Mouse (Mus musculus): ENCODE measurements around the gene Pphln1. TPM values are rescaled to one million over a fixed set of nuclear protein-coding genes. Genes with fewer than 3 reads are reported as not detected.
"Not testable (repeated sequence)": the region's sequence is repeated elsewhere in the genome, so short reads cannot be mapped to it uniquely, and the experiment has no call there.

Pphln1 gene
- total RNA-seq (2022), result 10 to 100 TPM; 34.3 to 49.4 (median 43.9) TPM

DNA sequence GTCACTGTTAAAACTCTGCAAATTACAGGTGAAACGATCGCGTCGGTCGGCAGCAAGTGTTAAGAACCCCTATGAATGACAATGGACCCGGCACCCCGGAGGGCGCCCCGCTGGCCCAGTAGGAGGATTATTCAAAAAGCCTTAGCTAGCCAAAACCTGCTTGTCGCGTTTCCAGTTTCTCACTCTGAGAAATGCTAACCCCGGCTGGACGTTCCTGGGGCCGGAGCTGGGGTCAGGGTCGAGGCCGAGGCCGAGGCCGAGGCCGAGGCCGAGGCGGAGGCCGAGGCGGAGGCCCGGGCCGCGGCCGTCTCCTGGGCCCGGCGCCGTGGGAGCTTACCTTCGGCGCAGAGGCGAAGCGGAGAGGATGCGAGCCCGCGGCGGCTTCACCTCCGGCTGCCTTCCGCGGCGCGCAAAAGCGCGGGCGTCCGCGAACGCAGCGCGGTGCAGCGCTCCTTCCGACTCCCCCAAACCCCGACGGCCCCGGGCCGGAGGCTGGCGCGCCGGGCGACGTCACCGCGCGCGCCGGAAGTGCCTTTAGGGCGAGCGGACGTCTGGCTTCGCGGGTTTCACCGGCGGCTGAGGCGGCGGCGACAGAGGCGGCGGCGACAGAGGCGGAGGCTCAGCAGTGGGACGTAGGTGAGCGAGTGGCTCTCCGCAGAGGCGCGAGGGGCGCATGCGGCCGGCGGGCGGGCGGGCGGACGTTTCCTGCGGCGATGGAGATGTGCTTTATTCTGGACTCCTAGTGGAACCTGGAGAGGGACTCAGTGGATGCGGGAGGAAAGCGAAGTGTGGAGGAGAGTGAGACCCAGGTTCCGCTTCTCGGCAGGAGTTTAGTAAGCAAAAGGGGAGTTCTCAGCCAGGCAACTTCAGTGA is at the start of gene Pphln1, which contains the start of gene Zcrb1:
TSS of gene Pphln1 (plus strand) at position 525 of the 873 bp plus-strand sequence.
TSS of gene Zcrb1 (minus strand) at position 509 of the 873 bp plus-strand sequence.
- DNase-seq (ENCODE audit: low spot score in 2 of 2), result peak; percentile 53 to 72

- no peak for DNase-seq (ENCODE audit: low spot score in 2 of 2)
Observed at GRCm38 (mm10) chr15:93358346-93359095, 39.6 kb upstream of the Pphln1 start.

DNA sequence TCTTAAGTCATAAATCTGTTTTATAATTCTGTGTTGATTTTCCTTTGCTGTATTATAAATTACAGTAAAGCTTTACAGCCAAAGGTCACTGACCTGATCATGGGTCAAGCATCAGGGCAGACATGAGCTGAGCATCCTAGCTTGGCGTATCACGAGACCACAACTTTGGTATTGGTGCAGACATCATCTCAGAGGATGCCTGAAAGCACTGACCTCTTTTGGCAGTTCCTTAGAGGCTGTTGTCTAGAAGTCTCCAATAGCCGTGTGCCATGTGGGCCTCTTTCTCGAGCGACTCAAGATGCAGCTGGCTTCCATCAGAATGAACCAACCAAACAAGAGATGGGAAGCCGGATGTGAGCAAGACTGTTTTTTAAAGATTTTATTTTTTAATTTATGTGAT is 32.6 kb upstream of the Pphln1 start:
- DNase-seq (ENCODE audit: low spot score in 2 of 2), result no peak

DNA sequence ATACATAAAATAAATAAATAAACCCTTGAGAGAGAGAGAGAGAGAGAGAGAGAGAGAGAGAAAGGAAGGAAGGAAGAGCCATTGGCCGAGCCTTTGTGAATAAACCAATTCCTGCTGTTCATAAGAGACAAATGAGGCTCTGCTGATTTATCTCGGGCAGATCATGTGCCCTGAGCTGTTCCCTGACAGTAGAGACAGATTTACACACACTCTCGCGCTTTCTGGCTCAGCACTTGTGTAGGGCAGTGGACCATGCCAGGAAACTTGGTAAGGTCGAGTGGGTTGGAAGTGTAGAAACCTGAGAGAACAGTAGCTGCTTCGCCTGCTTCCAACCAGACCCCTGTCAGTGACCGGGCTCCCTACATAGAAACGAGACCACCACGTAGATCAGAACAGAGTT is 29.6 kb upstream of the Pphln1 start:
- DNase-seq (ENCODE audit: low spot score in 2 of 2), result no peak

DNA sequence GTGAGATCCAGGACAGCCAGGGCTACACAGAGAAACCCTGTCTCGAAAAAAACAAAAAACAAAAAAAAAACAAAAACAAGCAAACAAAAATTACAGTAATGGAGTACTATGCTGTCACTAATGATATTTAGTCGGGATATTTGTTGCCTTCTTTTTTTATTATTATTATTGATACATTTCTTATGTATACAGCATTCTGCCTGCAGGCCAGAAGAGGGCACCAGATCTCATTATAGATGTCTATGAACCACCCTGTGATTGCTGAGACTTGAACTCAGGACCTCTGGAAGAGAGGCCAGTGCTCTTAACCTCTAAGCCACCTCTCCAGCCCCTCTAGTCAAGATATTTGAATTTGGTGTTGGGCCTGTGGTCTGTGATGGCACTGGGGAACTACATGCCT is 26.3 kb upstream of the Pphln1 start:
- no peak for DNase-seq (ENCODE audit: low spot score in 2 of 2)

DNA sequence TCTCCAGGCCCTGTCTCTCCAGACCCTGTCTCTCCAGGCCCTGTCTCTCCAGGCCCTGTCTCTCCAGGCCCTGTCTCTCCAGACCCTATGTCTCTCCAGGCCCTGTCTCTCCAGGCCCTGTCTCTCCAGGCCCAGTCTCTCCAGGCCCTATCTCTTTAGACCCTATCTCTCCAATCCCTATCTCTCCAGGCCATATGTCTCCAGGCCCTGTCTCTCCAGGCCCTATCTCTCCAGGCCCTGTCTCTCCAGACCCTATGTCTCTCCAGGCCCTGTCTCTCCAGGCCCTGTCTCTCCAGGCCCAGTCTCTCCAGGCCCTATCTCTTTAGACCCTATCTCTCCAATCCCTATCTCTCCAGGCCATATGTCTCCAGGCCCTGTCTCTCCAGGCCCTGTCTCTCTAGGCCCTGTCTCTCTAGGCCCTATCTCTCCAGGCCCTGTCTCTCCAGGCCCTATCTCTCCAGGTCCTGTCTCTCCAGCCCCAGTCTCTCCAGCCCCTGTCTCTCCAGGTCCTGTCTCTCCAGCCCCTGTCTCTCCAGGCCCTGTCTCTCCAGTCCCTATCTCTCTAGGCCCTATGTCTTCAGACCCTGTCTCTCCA is 25.5 kb upstream of the Pphln1 start:
- DNase-seq (ENCODE audit: low spot score in 2 of 2), result not testable (repeated sequence)

DNA sequence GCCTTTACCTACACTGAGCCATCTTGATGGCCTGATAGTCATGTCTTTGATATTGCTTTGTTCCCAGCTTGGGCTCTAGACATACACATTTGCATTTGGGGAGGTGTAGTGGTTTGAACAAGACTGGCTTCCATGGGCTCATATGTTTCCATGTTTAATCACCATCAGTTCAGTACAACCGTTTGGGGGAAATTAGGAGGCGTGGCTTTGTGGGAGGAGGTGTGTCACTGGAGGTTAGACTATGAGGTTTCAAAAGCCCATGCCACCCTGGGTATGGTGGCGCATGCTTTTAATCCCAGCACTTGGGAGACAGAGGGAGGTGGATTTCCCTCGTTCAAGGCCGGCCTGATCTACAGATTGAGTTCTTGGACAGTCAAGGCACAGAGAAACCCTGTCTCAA is 22.5 kb upstream of the Pphln1 start:
- DNase-seq (ENCODE audit: low spot score in 2 of 2), result no peak

DNA sequence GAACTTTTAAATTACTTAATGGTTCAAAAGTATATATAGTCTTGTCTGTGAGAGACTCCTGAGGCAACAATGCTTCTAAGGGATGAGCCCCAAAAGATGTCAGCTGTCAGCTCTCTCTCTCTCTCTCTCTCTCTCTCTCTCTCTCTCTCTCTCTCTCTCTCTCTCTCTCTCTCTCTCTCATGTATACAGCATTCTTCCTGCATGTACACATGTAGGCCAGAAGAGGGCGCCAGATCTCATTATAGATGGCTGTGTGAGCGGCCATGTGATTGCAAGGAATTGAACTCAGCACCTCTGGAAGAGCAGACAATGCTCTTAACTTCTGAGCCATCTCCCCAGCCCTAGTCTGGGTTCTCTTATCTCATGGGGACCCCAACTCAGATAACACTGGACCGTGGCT is 19.0 kb upstream of the Pphln1 start:
- no peak for DNase-seq (ENCODE audit: low spot score in 2 of 2)

GRCm38 (mm10) chr15:93381337-93381736 is 16.8 kb upstream of the Pphln1 start:
- no peak for DNase-seq (ENCODE audit: low spot score in 2 of 2)

GRCm38 (mm10) chr15:93397269-93397668 is 881 bp upstream of the Pphln1 start:
- no peak for DNase-seq (ENCODE audit: low spot score in 2 of 2)

- DNase-seq (ENCODE audit: low spot score in 2 of 2), result no peak
Observed at GRCm38 (mm10) chr15:93398699-93399540, 770 bp downstream of the Pphln1 start.

DNA sequence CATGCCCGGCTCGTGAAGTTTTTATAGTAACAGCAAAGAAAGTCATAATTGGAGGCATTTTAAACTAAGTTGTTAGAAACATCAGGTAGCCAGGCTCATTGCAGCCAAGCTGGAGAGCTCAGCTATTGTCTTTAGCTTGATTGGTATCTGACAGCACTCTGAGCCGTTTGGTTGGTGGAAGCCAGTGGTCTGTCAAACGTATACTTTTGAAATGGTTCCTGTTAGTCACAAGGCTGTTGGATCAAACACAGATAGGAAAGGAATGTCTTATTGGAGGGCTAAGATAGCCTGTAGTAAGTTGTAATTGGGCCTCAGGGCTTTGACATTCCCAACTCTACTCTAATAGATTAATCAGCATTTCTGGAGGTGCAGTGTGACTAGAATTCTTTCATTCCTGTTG is 3.3 kb downstream of the Pphln1 start:
- no peak for DNase-seq (ENCODE audit: low spot score in 2 of 2)

DNA sequence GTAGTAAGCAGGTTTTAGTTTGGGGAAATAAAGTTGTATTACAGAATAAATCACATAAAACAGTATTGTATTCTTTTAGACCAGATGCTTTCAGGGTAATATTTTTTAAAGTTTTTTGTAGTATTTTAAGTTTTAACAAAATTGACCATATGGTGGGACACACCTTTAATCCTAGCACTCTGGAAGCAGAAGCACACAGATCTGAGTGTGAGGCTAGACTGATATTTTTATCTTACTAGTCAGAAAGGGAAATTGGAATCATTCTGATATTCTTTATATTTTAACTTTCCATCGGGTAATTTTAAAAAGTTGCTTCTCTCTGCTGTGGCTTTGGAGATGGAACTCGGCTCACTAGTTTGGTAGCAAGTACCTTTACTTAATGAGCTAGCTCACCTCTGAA is 4.6 kb downstream of the Pphln1 start:
- no peak for DNase-seq (ENCODE audit: low spot score in 2 of 2)

GRCm38 (mm10) chr15:93404849-93405248 is 6.7 kb downstream of the Pphln1 start:
- DNase-seq (ENCODE audit: low spot score in 2 of 2), result no peak

GRCm38 (mm10) chr15:93405446-93405986 is 7.4 kb downstream of the Pphln1 start:
- DNase-seq (ENCODE audit: low spot score in 2 of 2), result no peak

DNA sequence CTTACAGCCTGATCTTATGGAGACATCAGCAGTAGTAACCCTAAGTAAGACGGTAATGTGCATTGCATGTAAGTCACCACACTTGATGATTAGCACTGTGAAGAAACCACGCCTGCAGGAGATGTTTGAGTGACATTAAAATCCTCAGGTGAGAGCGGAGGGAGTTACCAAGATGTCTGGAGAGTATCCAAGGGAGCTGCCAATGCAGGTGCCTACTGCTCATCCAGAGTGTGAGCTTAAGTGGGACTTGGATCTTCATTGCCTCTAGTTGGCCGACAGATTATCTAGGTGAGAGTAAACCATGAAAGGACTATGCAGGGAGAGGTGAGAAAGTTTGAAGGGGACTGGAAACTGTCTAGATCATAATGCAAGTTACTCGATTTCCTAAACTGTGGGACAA is 8.3 kb downstream of the Pphln1 start:
- no peak for DNase-seq (ENCODE audit: low spot score in 2 of 2)

- DNase-seq (ENCODE audit: low spot score in 2 of 2), result no peak
Observed at GRCm38 (mm10) chr15:93412445-93412844, 14.3 kb downstream of the Pphln1 start.

DNA sequence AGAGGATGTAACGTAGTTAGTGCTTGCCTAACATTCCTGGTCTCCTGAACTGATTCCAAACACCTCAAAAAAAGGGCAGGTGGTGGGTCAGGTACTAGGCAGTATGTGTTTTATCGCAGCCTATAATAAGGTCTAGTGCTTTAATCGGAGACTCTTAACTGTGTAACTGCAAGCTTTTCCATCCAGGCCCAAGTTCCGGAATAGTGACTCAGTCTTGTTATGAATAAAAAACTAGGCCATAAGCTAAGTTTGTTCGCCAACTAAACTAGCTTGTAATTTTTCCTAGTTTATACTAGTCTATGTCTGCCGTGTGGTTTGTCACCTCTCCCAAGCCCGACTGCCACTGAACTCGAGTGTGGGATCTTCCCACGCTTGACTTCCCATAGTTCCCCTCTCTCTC is 16.3 kb downstream of the Pphln1 start:
- no peak for DNase-seq (ENCODE audit: low spot score in 2 of 2)

- no peak for DNase-seq (ENCODE audit: low spot score in 2 of 2)
Observed at GRCm38 (mm10) chr15:93416300-93416699, 18.1 kb downstream of the Pphln1 start.

DNA sequence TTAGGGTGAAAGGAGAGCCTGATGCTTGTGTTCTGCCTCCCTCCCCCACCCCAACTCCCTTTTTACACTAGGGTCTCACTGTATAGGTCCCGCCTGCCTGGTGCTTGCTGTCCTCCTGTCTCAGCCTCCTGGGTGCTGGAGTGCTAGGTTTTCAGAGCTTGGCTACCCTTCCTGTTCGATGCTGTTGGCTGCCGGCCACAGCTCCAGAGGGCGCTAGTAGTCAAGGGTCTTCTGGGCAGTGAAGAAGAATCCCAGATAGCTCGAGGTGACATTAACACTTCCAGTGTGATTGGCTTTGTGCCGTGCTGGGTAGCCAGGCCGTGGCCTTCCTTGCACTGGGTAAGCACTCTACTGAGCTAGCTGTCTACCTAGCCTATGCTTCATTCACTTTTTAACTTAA is 22.4 kb downstream of the Pphln1 start:
- no peak for DNase-seq (ENCODE audit: low spot score in 2 of 2)

- DNase-seq (ENCODE audit: low spot score in 2 of 2), result no peak
Observed at GRCm38 (mm10) chr15:93422537-93422936, 24.4 kb downstream of the Pphln1 start.

Measured in layer of hippocampus, adult 8-10 months (tissue).